Mouse (Mus musculus) ZHBTc4 (cell line): ENCODE data around the gene Rnf114.

ENCODE experiments used
- DNase-seq: peaks from one replicate; pipeline ENCODE4 v3.0.0-alpha.2; 2011; ENCODE audit warnings: low read depth, low spot score

Rnf114 gene

GRCm38 (mm10) chr2:167539536-167540476 is 47.4 kb downstream of the Rnf114 start:
- peak; percentile 92 for DNase-seq

DNA sequence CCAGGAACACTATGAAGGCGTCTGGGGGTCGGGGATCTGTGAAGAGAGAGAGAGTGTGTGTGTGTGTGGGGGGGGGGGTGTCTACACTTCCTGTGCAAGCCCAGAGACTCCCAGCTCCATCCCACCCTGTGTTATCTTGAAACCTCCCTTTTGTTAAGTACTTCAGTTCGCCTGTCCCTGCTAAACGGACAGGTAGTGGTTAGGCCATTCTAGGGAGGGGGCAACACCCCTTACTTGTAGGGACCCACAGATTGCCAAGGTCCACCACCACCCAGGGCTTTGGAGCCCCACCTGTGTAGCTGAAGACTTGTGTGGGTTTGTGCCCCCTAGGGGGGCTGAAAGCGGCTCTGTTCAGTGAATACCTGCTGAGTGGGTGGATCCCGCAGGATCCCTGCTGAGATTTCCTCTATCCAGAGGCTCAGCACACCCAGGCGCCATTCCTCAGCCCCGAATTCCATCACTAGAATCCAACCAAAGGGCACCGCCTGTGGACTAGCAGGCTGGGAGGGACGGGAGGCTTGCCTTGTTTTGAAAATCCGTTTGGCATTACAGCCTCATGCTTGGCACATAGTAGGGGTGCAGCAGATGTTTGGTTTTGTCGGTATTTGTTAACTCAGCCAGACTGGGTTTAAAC is 48.1 kb downstream of the Rnf114 start:
- peak; percentile 93 for DNase-seq

DNA sequence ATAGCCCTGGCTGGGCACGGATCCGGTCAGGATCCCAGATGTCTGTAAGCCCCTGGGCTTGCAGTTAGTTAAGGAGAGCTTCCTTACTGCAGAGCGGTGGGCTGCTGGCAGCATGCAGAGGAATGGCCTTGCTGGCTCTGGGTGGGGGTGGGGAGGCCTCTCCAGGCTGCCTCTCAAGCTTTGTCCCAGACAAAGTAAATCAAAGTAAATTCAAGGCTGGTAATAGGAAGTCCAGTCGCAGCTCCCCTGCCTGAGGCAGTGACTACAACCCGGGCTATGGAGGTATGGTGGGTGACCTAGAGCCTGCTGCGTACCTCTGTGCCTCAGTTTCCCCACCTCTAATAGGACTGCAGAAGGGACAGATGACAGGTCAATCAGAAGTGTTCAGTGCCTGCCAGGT is 48.9 kb downstream of the Rnf114 start:
- DNase-seq: no peak

DNA sequence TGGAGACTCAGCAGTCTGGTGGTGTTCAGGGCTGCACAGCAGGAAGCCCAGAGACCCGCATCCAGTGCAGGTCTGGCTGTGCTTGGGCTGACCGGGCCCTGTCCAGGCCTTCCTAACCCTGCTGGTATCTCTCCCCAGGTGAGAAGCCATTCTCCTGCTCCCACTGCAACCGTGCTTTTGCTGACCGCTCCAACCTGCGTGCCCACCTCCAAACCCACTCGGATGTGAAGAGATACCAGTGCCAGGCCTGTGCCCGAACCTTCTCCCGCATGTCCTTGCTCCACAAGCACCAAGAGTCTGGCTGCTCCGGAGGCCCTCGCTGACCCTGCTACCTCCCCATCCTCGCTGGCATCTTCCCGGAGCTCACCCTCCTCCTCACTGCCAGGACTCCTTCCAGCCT is 49.3 kb downstream of the Rnf114 start:
- no peak for DNase-seq

GRCm38 (mm10) chr2:167542361-167542760 is 49.9 kb downstream of the Rnf114 start:
- no peak for DNase-seq

DNA sequence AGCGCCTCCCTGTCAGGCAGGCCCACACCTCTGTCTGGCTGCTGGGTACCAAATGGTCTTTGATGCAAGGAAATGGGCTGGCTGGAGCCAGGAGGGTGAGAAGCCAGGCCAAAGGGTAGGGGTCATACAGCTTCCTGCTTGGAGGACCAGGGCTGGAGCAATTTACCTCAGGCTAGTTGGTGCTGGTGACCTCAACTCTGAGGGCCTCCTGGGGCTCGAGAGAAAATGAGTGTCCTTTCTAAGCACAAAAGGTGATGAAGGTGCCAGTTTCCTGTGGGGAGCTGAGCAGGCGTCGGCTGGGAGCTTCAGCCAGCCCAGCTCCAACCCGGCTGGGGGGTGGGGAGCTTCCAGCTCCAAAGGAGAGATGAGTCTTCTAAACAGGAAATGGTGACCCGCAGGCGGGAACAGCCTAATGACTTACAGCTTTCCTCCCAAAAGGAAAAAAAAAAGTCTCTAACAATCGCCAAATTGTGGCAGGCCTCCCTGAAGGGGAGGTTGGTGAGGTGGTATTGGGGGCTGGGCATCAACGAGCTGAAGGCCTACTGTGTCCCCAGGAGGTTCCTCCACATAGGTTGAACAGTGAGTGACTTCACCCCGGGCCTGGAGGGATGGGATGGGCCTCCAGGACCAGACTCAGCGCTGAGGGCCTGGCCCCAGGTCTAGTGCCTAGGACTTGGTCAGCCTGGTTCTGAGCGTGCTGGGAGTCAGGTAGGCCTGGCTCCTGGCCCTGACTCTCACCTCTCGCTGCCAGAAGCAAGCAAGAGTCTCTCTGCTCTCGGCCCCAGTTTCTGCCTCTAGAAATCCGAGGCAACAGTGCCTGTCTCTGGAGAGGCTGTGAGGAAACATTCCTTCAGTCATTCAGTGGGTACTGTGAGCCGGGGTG is 50.9 kb downstream of the Rnf114 start:
- DNase-seq: no peak

DNA sequence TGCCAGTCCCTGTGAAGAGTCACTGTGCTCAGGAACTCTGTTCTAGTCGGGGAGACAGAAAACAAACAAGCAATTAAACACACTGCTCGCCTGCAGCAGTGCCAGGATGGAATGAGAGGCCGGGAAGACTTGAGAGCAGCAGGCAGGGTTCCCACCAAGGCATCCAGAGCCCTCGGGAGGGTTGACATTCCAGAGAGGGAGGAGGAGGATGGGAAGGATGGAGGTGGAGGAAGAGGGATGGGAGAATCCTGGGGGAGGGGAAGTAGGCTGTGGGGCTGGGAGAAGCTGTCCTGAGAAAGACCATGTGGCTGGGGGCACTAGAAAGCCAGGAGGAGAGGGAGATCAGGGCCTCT is 51.5 kb downstream of the Rnf114 start:
- DNase-seq: no peak

DNA sequence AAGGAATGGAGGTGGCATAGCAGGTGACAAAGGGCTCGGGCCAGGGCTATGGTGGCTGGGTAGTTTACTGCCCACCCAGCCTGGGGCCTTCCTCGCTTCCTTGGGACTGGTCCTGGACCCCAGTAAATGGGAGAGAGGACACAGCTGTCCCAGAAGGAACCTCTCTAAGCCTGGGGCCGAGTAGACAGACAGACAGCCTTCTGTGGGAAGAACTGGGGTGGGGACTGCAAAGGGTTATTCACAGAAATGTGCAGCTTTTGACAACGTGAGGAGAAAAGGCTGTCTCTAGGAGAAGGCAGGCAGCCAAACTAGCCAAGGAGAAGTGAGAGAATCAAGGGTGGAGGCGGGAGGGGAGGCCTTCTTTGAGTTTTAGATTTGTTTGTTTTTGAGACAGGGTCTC is 52.0 kb downstream of the Rnf114 start:
- no peak for DNase-seq

DNA sequence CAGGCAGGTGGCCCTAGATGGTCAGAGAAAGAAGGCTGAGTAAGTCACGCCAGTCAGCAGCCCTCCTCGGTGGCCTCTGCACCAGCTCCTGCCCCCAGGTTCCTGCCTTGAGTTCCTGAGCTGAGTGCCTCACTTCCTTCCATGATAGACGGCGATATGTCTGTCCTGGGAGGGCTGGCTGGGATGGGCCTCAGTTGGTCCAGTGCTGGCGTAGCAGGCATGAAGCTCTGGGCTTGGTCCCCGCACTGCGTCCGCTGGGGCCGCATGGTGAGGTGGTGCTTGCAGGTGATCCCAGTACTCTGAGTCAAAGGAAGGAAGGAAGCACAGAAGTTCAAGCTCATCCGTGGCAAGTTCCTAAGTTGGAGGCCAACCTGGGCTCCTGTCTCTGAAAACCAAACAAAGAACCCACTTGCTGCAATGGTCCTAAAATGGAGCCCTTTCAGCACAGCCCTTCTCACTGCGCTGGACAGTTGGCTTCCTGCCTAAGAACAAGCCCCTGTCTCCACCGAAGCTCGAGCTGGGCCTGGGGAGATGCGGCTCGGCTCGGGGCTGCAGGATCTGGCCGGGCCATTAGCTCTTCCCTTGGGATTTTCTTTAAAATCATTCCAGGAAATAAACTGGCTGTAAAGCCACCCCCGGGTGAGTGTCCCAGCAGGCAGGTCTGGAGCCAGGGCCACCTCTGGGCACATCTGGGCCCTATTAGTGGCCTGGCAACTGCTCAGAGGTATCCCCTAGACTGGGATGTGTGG is 54.2 kb downstream of the Rnf114 start:
- DNase-seq: no peak

DNA sequence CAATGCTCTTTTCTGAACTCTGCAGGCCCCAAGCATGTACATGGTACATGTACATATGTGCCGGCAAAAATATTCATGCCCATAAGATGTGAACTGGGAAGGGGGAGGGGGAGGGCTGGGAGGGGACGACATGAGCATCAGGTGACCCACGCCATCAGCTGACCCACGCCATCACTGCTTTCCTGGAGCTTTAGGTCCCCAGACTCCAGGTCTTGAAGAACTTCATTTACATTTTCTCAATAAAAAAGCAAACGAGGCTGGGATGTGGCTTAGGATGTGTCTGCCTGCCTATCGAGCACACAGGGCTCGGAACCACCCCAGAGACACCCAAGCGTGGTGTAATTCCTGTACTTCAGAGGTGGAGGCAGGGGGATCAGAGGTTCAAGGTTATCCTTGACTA is 55.0 kb downstream of the Rnf114 start:
- DNase-seq: peak; percentile 53

DNA sequence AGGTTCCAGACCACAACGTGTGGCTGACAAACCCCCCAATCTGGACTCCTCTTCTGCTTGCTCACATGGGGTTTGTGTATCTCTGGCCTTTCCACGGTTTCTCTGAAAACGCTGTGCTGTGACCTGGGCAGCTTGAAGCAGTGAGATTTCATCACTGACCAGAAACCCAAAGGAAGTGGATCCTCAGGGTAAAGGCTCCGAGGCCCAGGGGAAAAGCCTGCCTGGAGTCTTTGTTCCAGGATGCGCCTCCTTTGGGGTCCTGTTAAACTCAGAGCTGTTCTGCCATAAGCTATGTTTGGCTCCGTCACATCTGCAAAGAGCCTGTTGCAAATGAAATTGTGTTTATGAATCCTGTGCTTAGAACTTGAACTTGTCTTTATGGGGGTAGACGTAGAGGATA is 56.5 kb downstream of the Rnf114 start:
- no peak for DNase-seq

DNA sequence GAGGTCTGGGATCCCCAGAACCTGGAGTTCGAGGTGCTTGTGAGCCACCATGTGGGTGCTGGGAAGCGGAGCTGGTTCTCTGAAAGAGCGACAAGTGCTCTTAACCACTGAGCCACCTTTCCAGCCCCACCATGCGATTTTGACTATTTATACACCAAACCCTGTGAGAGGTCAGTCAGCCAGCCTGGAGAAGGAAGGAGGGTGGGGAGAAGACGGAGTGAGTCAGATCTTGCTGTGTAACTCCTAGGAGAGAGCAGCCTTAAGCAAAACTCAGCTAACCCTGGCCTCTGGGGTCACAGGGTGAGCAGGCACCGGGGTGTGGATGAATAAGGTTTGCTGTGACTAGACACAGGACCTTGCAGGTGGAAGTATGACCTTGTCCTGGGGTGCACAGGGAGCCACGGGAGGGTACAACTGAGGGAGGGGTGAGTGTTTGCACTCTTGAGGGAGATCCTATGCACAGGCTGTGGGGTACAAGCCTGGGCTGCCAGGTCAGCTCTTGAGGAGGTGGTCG is 58.0 kb downstream of the Rnf114 start:
- no peak for DNase-seq

DNA sequence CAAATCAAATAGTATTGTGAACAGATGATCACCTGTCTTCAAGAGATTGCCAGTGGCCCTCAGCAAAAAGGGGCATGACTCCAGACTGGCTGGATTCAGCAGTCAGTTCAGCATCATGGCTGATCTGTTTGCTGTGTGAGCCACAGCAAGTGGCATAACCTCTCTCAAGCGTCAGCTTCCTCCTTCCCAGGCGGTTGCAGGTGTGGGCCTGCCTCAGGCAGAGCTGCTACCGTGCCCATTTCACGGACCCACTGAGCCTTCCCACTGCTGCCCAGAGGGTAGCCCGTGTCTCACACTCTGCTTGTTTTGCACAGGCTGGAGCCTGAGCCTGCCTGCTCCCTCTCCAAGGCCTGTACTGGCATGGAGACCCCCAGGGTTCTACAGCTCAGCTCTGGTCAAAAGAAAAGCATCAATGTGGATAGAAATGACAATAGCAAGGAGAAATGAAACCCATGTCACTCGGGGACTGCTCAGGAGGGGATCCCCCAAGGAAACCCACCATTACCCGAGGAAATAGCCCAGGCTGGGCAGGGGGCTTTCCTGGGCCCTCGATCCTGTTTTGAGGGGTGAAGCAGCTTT is 59.0 kb downstream of the Rnf114 start:
- DNase-seq: no peak

GRCm38 (mm10) chr2:167552292-167552691 is 59.8 kb downstream of the Rnf114 start:
- no peak for DNase-seq

DNA sequence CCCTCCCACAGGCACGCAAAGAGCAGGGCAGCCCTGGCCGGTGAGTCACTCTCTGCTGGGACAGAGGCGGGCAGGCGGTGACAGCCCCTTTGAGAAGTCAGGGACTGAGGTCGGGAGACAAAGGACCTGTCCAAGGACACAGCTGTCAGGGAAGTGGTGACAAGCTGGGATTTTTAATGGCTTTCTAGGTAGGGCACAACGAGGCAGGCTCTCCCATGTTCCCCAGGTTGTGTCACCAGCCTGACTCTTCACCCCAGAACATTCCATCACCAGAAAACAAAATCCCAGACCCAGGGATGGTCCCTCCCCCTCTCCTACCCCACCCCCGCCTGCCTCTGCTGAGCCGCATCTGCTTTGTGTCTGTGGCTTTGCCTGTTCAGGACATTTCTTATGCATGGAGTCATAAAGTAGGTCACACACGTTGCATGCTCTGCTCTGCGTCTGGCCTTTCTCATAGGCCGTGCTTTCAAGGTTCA is 60.5 kb downstream of the Rnf114 start:
- DNase-seq: no peak

- DNase-seq: no peak
Measured at GRCm38 (mm10) chr2:167555766-167556165, 63.3 kb downstream of the Rnf114 start.

DNA sequence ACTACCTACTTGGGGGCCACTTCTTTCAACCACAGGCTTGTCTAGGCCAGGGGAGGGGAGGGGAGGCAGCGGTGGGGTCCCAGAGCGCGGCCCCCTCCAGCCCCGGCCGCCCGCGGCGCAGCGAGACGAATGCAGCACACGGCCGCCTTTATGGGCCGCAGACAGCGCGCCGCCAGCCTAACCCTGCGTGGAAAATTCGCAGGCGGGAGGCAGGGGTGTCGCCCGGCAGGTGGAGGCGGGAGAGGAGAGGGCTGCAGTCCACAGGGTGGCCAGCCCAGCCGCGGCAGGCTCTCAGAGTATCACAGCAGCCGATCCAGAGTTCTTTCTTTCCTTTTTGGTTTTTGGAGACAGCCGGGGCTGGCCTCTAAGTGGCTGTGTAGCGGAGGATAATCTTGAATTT is 67.0 kb downstream of the Rnf114 start:
- DNase-seq: no peak

DNA sequence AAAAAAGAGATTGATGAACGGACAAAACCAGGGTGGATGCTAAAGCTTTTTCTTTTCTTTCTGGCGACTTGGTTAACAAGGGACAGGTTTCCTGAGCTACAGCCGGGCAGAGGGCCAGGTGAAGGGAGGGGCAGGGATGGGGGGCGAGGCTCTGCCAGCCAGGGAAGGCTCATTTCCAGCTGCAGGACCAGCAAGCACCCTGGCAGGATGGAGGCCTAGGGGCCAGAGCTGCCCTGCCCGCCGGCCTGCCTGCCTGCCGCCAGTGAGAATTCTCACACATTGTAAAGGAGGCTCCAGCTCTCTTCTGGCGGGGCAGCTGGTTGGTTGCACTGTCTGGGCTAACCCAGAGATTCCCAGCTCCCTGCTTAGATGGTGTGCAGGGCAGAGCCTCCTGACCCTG is 69.7 kb downstream of the Rnf114 start:
- no peak for DNase-seq

GRCm38 (mm10) chr2:167563035-167563434 is 70.6 kb downstream of the Rnf114 start:
- DNase-seq: no peak

- peak; percentile 47 for DNase-seq
Measured at GRCm38 (mm10) chr2:167563703-167564102, 71.3 kb downstream of the Rnf114 start.
